Mouse (Mus musculus): ENCODE measurements at regions not wholly inside any gene's neighbourhood (a gene's known extent, or its start where the extent isn't known, plus 50 kb on each side); places are given as distances from the start of the nearest gene placed in this dataset.

DNA sequence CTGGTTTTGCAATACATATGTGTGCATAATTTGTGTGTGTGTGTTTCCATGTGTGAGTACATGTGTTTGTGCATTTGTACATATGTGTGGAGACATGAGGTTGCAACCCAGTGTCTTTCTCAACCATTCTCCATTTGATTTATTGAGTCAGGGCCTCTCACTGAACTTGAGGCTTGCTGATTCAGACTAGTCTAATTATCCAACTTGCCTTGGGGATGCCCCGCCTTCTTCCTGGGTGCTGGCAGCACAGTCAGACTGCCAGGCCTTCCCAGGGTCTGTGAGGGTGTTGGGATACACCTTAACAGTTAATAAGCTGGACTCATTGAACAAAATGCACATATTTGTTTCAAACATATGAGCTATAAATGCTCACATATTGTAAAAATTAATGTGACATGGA, 56.1 kb upstream of the Pde7b start:
- no peak for DNase-seq (ENCODE audit: low read depth, low spot score)

- DNase-seq (ENCODE audit: low read depth, low spot score): peak; percentile 2
Observed at GRCm38 (mm10) chr10:20776640-20777413, 51.9 kb upstream of the Pde7b start.

DNA sequence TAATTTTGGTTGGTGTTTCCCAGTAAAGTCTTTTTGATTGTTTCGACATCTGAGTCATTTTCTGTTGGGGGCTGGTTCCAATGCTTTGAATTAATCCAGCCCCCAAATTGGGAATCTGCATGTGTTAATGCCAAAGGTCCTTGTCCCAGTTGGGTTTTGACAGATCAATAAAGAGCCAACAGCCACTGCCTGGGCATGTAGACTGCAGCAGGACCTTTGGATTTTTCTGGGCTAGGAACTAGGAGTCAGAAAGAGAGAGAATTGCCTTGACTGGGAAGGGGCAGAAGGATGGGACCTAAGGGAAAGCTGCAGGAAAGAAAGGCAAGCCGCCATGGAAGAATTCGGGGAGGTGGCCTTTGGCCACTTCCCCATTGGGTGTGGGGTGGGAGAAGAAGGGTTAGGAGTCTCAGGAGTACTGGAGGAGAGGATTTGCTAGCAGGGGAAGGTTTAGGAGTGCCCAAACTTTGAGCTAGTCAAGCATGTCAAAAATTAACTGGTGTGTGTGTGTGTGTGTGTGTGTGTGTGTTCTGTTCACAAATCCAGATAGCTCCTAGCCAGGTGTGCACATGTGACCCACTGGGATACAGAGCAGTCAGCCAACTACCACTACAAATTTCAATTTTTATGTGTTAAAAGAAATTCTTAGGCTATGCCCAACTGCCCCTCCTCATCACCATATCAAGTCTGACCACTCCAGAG, 51.0 kb upstream of the Pde7b start:
- no peak for DNase-seq (ENCODE audit: low read depth, low spot score)
